Mouse (Mus musculus) bone marrow macrophage, adult 2 months (primary cell): ENCODE results near the gene Dna2. TPM values are rescaled to one million over a fixed set of nuclear protein-coding genes. Genes with fewer than 3 reads are reported as not detected.
A peak's percentile ranks its signal among the peaks of the same experiment; 100 is the strongest.
"Not testable (repeated sequence)": the region's sequence is repeated elsewhere in the genome, so short reads cannot be mapped to it uniquely, and the experiment has no call there.

ENCODE experiments used
- H3K27ac ChIP-seq: 2 replicates; pipeline ENCODE4 v1.5.1; 2012; ENCODE audit warnings: low read depth, low read length; ENCODE audit not compliant: insufficient read depth
- H3K4me1 ChIP-seq: 2 replicates; pipeline ENCODE4 v1.6.1; 2012; ENCODE audit warnings: low read length; ENCODE audit not compliant: control insufficient read depth, insufficient read depth
- H3K4me3 ChIP-seq: 2 replicates; pipeline ENCODE4 v1.5.1; 2012; ENCODE audit warnings: mild to moderate bottlenecking, low read length, moderate library complexity; ENCODE audit not compliant: insufficient read depth
- CTCF ChIP-seq: IDR thresholded peaks from 2 replicates; pipeline ENCODE4 v1.5.1; 2012; ENCODE audit warnings: low read depth, mild to moderate bottlenecking, low read length, moderate library complexity
- POLR2A ChIP-seq: IDR thresholded peaks from 2 replicates; pipeline ENCODE4 v1.6.1; 2012; ENCODE audit warnings: mild to moderate bottlenecking, low read depth, low read length, borderline replicate concordance
- polyA plus RNA-seq: library from polyadenylated mRNA; stranded (reverse); fragments of >200 nt; gene quantifications from 2 replicates; pipeline ENCODE4 v1.2.4, GENCODE M21; 2012; ENCODE audit not compliant: missing spikeins, insufficient read depth, insufficient read length

Gene Dna2
- 17.3 and 18.3 TPM in 2 replicates for polyA plus RNA-seq

GRCm38 (mm10) chr10:62946738-62947471 lies at the start of gene Dna2:
Gene Dna2 (plus strand): TSS chr10:62947026.
- TF ChIP-seq CTCF (no peak), POLR2A (no peak)
- Histone ChIP-seq H3K4me3 (peak within 1 kb of the TSS; percentile 81), H3K4me1 (peaks cover 20% of the 10 kb centered on the region), H3K27ac (peak within 1 kb of the TSS; percentile 66)

DNA sequence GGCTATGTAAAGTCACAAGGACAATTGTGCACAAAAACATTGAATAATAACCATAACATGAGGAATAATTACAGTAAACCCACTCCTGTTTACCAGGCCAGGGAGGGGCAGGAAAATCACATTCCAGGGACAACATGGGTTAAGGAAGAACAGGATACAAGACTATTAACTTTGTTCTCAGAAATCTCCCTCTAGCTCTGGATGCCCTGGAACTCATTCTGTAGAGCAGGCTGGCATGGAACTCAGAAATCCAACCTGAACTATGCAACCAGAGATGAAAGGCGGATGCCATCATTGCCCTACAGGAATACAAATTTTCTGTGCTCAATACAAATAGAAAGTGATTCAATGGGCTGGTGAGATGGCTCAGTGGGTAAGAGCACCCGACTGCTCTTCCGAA lies 49.4 kb upstream of the Dna2 start:
- Histone ChIP-seq H3K4me1 (peaks cover 10% of the 10 kb centered on the region), H3K27ac (no peak overlapping the region), H3K4me3 (no peak overlapping the region)
- no peak for TF ChIP-seq POLR2A
- TF ChIP-seq CTCF: no peak

- Histone ChIP-seq H3K4me1 (peaks cover 10% of the 10 kb centered on the region), H3K4me3 (no peak overlapping the region), H3K27ac (no peak overlapping the region)
- TF ChIP-seq CTCF (no peak), POLR2A (no peak)
Measured at GRCm38 (mm10) chr10:62898061-62898460, 48.8 kb upstream of the Dna2 start.

DNA sequence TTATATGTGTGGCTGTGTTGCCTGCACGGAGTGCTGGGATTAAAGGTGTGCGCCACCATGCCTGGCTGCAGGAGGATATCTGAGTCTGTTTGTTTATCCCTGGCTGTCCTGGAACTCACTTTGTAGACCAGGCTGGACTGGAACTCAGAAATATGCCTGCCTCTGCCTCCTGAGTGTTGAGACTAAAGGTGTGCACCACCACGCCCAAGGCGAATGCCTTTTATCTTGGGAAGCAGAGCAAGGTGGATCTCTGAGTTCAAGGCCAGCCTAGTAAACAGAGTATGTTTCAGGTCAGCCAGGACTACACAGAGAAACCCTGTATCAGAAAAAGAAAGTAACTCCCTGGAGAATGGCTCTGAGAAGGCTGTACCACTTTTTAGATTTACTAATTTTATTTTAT lies 46.7 kb upstream of the Dna2 start:
- Histone ChIP-seq H3K27ac (no peak overlapping the region), H3K4me3 (no peak overlapping the region), H3K4me1 (peaks cover 9% of the 10 kb centered on the region)
- TF ChIP-seq CTCF (no peak), POLR2A (no peak)

DNA sequence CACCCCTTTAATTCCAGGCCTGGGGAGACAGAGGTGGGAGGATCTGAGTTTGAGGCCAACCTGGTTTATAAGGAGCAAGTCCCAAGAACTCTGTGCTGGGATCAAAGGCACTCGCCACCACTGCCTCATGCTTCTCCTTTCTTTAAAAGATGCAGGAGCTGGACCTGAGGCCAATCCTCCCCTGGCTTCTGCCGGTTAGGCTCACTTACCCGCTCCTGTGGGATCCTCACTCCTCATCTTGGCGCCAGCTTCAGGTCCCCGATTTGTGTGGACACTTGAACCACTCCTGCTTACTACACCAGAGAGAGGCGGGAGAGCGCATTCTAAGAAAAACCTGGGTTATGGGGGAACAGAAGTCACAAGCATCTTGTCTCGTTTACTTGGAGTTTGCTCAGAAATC lies 45.0 kb upstream of the Dna2 start:
- Histone ChIP-seq H3K4me3 (no peak overlapping the region), H3K4me1 (no peaks in the 10 kb centered on the region), H3K27ac (no peak overlapping the region)
- no peak for TF ChIP-seq POLR2A
- no peak for TF ChIP-seq CTCF

DNA sequence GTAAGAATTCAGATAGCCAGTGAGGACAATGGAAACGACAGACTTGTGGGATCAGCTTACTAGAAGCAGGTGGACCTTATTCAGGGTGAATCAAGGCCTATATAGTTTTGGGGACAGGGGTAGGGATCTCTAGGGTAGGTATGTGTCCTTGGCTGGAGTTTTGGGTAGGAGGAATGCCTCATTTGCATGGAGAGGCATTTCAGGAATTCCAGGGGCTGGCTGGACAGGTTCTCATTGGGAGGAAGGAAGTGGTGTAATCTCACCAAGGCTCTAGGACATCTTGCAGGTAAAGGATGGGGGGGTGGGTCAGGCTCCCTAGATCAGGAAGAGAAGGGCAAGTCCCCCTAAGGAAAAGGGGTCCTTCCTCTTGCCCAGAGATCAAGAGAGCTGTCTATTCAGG lies 44.0 kb upstream of the Dna2 start:
- Histone ChIP-seq H3K27ac (no peak overlapping the region), H3K4me3 (no peak overlapping the region)
- no peak for TF ChIP-seq CTCF

GRCm38 (mm10) chr10:62906336-62906735 lies 40.5 kb upstream of the Dna2 start:
- TF ChIP-seq CTCF (no peak), POLR2A (no peak)
- H3K4me1 ChIP-seq: no peaks in the 10 kb centered on the region

More for the DNA sequence above, 44.0 kb upstream of the Dna2 start:
- no peaks in the 10 kb centered on the region for H3K4me1 ChIP-seq

DNA sequence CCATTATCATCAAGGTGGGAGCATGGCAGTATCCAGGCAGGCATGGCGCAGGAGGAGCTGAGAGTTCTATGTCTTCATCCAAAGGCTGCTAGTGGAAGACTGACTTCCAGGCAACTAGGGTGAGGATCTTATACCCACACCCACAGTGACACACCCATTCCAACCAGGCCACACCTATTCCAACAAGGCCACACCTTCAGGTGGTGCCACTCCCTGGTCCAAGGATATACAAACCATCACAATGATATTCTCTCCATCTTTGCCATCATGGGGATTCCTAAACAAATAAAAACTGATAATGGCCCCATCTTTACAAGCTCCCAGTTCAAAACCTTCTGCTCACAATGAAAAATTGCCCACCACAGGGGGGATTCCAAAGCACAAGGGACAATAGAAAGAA lies 37.9 kb upstream of the Dna2 start, which contains the start of gene Tet1:
Tet1 (minus strand) TSS at position 101 of the 400 bp plus-strand sequence.
- not testable (repeated sequence) for H3K27ac ChIP-seq, H3K4me3 ChIP-seq, H3K4me1 ChIP-seq

More at GRCm38 (mm10) chr10:62906336-62906735, 40.5 kb upstream of the Dna2 start:
- no peak overlapping the region for H3K4me3 ChIP-seq
- no peak overlapping the region for H3K27ac ChIP-seq

GRCm38 (mm10) chr10:62911120-62911519 lies 35.7 kb upstream of the Dna2 start:
- H3K4me3 ChIP-seq: no peak overlapping the region
- TF ChIP-seq CTCF (no peak), POLR2A (no peak)
- no peaks in the 10 kb centered on the region for H3K4me1 ChIP-seq
- no peak overlapping the region for H3K27ac ChIP-seq

- Histone ChIP-seq H3K4me1 (peaks cover 10% of the 10 kb centered on the region; the same call in 1 of the 2 replicates), H3K27ac (no peak overlapping the region), H3K4me3 (no peak overlapping the region)
- TF ChIP-seq POLR2A: no peak
- TF ChIP-seq CTCF: no peak
Measured at GRCm38 (mm10) chr10:62918985-62919384, 27.8 kb upstream of the Dna2 start.
